Mouse (Mus musculus): ENCODE results near the gene Psmb11. TPM values are rescaled to one million over a fixed set of nuclear protein-coding genes. Genes with fewer than 3 reads are reported as not detected.
A peak's percentile ranks its signal among the peaks of the same experiment; 100 is the strongest.

Psmb11 gene
- total RNA-seq, 4 experiments from 2014 or later = not detected

DNA sequence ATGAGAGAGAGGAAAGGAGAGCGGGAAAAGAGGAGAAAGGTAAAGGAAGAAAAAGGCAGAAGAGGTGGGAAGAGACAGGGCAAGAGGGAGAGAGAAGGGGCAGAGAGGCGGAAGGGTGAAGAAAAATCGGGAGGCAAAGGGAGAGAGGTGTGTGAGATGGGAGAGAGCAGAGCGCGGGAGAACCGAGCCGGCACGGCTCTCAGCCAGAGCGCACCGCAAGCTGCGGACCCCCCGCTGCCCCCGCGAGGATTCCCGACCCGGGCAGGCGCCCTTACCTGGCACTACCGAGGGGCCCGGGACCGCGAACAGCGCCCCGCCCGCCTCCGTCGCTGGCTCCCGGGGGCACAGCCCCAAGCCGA, 19.7 kb downstream of the Psmb11 start, which contains the start of gene Gm17606:
Gene Gm17606, plus strand, starts transcription at position 7 of the 359 bp plus-strand sequence.
- DNase-seq (ENCODE audit: low spot score in 2 of 2) = no peak

- DNase-seq (ENCODE audit: low spot score in 2 of 2) = peak; percentile 63 to 66
These were observed 20.2 kb downstream of the Psmb11 start, which contains the start of gene Cdh24 for GRCm38 (mm10) chr14:54641305-54641969. Cdh24 (minus strand) TSS chr14:54641364.

GRCm38 (mm10) chr14:54642224-54642944, 21.2 kb downstream of the Psmb11 start:
- DNase-seq (ENCODE audit: low spot score in 2 of 2) = no peak

GRCm38 (mm10) chr14:54643011-54643410, 21.8 kb downstream of the Psmb11 start:
- DNase-seq (ENCODE audit: low spot score in 2 of 2) = no peak

- DNase-seq (ENCODE audit: low spot score in 2 of 2) = no peak
These were observed 23.1 kb downstream of the Psmb11 start for GRCm38 (mm10) chr14:54644294-54644693.

GRCm38 (mm10) chr14:54646455-54646854, 25.2 kb downstream of the Psmb11 start:
- DNase-seq (ENCODE audit: low spot score in 2 of 2) = no peak

GRCm38 (mm10) chr14:54646898-54647636, 25.8 kb downstream of the Psmb11 start:
- no peak for DNase-seq (ENCODE audit: low spot score in 2 of 2)

- DNase-seq (ENCODE audit: low spot score in 2 of 2) = no peak
These were observed 26.7 kb downstream of the Psmb11 start for GRCm38 (mm10) chr14:54647900-54648299.

DNA sequence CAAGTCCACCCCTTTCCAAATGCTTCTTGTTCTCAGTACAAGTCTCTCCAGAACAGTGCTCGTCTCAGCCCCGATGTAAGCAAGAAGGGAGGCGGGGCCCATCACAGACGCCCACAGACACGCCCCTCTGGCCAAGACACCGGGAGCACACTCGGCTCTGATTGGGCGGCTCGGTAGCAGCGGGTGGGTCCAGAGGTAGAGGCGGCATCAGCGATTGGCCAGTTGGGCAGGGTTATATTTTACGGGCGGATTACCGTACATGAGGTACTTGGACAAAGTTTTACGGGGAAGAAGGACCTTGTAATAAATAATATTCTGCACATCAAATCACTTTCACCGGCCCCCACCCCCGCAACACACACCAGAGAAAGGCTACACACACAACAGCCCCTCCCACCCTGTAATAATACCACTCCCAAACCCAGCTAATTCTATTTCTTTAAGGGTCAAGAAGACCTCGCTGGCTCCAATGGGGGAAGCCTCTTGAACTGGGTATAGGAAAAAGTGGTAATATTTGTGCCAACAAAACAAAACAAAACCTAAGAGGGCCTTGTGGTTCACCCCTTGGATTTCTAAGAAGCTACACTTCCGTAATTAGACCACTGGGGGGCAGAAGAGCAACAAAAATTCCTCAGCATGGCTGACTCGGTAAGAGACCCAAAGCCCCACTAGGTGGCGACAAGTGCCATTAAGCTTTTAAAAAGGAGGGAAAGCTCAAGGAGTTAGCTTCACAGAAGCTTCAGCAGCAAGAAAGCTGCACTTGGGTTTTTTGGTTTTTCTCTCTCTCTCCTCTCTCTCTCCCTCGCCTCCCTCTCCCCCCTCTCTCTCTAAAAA, 29.6 kb downstream of the Psmb11 start:
- peak; percentile 59 to 72 for DNase-seq (ENCODE audit: low spot score in 2 of 2)

DNA sequence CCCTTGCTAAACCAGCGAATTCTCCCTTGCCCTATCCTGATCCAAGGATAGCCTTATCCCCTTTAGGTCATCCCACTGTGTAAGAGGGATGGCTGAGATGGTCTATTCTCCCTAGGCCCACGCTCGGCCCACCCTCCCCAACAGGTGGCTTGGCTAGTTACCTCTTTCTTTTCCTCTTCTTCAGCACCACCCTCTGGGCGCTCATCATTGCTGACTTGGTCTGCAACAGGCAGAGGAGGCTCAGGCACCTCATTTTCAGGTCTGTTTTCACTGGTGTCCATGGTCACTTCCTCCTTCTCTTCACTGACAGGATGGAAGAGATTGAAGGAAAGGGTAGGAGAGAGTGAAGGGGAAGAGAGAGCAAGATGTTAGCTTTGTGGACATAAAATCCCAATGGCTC, 30.3 kb downstream of the Psmb11 start:
- DNase-seq (ENCODE audit: low spot score in 2 of 2) = no peak

DNA sequence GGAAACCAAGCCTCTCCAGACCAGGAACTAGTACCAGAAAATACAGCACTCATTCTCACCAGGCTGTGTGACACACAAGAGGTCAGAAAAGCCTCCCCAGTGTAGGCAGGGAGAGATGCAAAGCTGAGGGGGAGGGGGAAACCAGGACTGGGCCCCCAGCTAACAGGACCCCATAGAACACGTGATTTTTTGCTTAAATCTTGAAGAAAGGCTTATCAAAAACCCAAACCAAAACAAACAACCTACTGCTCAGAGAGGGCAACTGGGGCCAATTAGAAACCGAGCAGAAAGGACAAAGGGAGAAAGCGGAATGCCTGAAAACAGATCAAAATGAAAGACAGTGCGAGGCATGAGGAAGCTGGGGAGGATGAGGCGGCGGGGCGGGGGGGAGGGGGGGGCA, 31.6 kb downstream of the Psmb11 start:
- DNase-seq (ENCODE audit: low spot score in 2 of 2) = no peak

DNA sequence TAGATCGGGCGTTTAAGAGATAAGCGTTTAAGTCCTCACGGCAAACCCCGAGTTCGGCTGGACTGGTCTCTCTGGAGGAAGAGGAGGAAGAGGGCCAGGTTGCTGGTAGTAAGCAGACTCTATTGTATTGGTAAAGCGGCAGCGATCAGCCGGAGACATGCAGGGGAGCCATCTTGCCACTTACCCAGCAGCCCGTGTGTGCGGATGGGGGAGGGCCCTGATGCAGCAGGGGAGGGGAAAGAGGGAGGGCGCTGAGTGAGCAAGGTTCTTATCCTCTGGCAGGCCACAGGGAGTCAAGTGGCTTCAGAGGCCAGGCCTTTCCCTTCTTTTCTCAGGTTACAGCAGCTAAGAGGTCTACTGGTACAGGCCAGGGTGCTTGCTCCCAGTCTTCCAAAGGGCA, 32.3 kb downstream of the Psmb11 start:
- peak; percentile 79 to 86 for DNase-seq (ENCODE audit: low spot score in 2 of 2)

- DNase-seq (ENCODE audit: low spot score in 2 of 2) = no peak
These were observed 38.8 kb downstream of the Psmb11 start for GRCm38 (mm10) chr14:54660009-54660408.

GRCm38 (mm10) chr14:54664477-54665222, 43.4 kb downstream of the Psmb11 start:
- DNase-seq (ENCODE audit: low spot score in 2 of 2) = no peak

DNA sequence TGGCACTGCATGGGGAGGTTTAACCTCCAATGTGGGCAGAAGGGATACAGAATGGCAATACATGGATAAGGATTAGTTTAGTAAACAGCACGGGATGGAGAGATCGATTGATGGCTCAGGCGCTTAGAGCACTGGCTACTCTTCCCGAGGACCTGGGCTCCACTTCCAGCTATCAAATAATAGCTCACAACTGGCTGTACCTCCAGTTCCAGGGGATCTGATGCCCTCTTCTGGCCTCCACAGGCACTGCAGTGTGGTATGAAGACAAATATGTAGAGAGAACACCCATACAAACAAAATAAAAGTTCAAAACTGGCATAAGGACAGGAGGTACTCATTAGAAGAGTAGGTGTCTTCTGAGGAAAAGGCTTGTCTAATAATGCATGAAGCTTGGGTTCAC, 48.1 kb downstream of the Psmb11 start:
- peak in 1 of 2 experiments; percentile 40 for DNase-seq (ENCODE audit: low spot score in 2 of 2)

GRCm38 (mm10) chr14:54674317-54674716, 53.1 kb downstream of the Psmb11 start:
- DNase-seq (ENCODE audit: low spot score in 2 of 2) = no peak

GRCm38 (mm10) chr14:54676290-54676689, 55.1 kb downstream of the Psmb11 start:
- DNase-seq (ENCODE audit: low spot score in 2 of 2) = no peak

- DNase-seq (ENCODE audit: low spot score in 2 of 2) = no peak
These were observed 57.5 kb downstream of the Psmb11 start for GRCm38 (mm10) chr14:54678657-54679304.

All from gastrocnemius, adult 8-10 months (tissue).